Mouse (Mus musculus) midbrain, embryonic 14.5 days (tissue): ENCODE results near the gene Ece1. TPM values are rescaled to one million over a fixed set of nuclear protein-coding genes. Genes with fewer than 3 reads are reported as not detected.

Experiments used
- ATAC-seq: fragments of 200-750 bp; cut with Nextera tagmentation; 2 replicates; pipeline ENCODE4 v1.8.0; 2017; ENCODE audit warnings: moderate number of reproducible peaks, moderate library complexity; ENCODE audit not compliant: low FRiP score, low TSS enrichment
- DNase-seq: peaks from one replicate; pipeline ENCODE4 v3.0.0-alpha.2; 2015
- H3K27ac ChIP-seq: fragments of 300-500 bp; sonication (generic); replicated peaks from 2 replicates; pipeline ENCODE4 v1.5.1; 2014; ENCODE audit warnings: mild to moderate bottlenecking, low read depth, low read length, moderate library complexity
- H3K27me3 ChIP-seq: fragments of 300-500 bp; sonication (generic); 2 replicates; pipeline ENCODE4 v1.6.1; 2014; ENCODE audit warnings: low read length, control low read depth, mixed read lengths; ENCODE audit not compliant: control insufficient read depth, insufficient read depth
- H3K36me3 ChIP-seq: fragments of 300-500 bp; sonication (generic); 2 replicates; pipeline ENCODE4 v1.6.1; 2014; ENCODE audit warnings: low read length, control low read depth; ENCODE audit not compliant: control insufficient read depth, insufficient read depth
- H3K4me1 ChIP-seq: fragments of 300-500 bp; sonication (generic); 2 replicates; pipeline ENCODE4 v1.6.1; 2014; ENCODE audit warnings: mild to moderate bottlenecking, antibody characterized with exemption, low read length, control low read depth; ENCODE audit not compliant: control insufficient read depth, insufficient read depth
- H3K4me2 ChIP-seq: fragments of 300-500 bp; sonication (generic); 2 replicates; pipeline ENCODE4 v1.6.1; 2014; ENCODE audit warnings: mild to moderate bottlenecking, low read length, moderate library complexity
- H3K4me3 ChIP-seq: fragments of 300-500 bp; sonication (generic); replicated peaks from 2 replicates; pipeline ENCODE4 v1.5.1; 2014; ENCODE audit warnings: low read depth, low read length
- H3K9ac ChIP-seq: fragments of 300-500 bp; sonication (generic); replicated peaks from 2 replicates; pipeline ENCODE4 v1.6.1; 2014; ENCODE audit warnings: mild to moderate bottlenecking, low read length, moderate library complexity
- H3K9me3 ChIP-seq: fragments of 300-500 bp; sonication (generic); 2 replicates; pipeline ENCODE4 v1.6.1; 2016; ENCODE audit warnings: low read length, control low read depth, mixed read lengths; ENCODE audit not compliant: control insufficient read depth
- WGBS: fragments of 180-500 bp; shearing (Covaris S2); extraction: QIAGEN DNeasy Blood & Tissue Kit; methylation state at CpG from one replicate; pipeline ENCODE4 v1.1.7; 2014; 5-methylcytosine and 5-hydroxymethylcytosine counted together
- polyA plus RNA-seq: library from polyadenylated mRNA; unstranded; fragments of >200 nt; fragmentation: Nextera tagmentation; extraction: Ambion mirVana; gene quantifications from 2 replicates; pipeline ENCODE4 v1.2.1, GENCODE M21; 2014

Gene Ece1
- polyA plus RNA-seq, 1 experiment from 2014 or later: 18.4 TPM

DNA sequence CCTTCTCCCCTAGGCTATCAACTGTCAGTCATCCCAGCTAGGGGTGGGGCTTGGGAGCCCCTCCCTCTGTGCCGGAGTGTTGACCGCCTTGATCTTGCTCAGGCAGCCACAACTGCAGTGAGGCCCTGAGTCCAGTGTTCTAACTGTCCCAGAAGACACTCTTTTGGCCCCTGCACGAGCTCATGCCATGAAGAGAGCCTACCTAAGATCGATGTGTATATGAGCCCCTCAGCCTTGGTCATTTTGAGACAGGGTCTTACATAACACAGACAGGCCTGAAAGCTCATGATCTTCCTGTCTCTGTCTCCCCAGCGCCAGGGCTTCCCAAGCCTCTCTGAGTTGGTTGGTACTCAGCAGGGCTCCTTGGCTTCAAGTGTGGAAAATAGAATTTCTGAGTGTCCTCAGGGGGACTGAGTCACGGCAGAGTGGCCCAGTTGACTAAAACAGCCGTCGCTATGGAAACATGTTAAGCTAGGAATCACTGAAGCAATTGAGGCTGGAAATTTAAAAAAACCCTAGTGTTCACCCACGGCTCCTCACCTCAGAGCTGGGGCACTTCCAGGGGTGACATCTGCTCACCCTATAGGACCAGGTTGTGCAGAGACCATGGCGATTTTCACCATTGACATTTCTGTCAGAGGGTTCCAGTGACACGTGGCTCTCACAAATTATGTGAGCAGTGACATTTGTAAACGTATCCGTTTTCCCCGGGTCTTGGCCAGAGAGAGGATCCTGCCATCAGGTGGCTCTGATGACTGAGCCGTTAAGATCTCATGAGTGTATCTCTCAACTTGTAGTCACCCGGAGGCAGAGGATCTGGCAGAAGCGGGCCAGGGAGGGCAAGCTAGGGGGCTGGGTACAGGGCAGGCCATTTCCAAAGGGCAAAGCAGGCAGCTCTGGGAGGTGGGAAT is 80.1 kb downstream of the Ece1 start:
- Histone ChIP-seq H3K27me3 (no peaks in the 10 kb centered on the region), H3K9me3 (no peaks in the 10 kb centered on the region), H3K4me3 (no peak overlapping the region), H3K4me1 (peaks cover 18% of the 10 kb centered on the region), H3K9ac (0 out of 2 replicates have a peak overlapping the region, but pooled peaks have one; percentile 6), H3K27ac (peak overlapping the region; percentile 49), H3K36me3 (peaks cover 20% of the 10 kb centered on the region), H3K4me2 (no peak overlapping the region)
- DNase-seq: peak; percentile 68
- 47% methylated on average over 17 of the region's 17 CpGs for WGBS
- ATAC-seq: no peak

DNA sequence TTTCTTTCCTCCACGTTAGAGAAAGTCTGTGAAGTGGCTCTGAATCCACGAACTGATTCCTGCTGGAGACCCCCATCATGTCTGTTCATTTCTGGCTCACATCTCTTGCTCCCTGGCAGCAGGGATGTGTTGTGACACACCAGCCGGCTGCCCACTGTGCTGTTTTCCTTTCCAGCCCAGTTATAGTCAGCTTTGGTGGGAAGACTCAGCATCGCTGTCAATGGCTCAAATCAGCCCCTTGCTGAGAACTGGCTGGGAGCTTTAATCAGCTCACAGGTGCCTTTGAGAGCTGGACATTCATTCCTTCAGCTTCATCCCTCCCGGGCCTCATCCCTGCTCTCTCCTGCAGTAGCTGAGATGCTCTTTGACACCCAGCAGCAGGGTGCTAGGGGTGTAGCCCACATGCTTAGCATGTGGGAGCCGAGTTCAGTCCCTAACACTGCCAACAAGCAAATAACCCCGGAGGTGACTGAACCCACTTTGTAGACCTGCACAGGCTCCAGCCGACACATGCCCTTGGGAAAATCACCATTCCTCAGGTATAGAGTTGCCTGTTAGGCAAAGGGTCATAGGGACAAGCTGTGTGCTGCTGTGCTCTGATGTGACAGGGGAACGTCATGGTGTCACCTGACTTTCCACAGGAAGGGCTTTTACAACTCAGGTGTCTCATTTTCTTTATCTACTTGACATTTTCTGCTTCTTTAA is 80.9 kb downstream of the Ece1 start:
- ATAC-seq: no peak

DNA sequence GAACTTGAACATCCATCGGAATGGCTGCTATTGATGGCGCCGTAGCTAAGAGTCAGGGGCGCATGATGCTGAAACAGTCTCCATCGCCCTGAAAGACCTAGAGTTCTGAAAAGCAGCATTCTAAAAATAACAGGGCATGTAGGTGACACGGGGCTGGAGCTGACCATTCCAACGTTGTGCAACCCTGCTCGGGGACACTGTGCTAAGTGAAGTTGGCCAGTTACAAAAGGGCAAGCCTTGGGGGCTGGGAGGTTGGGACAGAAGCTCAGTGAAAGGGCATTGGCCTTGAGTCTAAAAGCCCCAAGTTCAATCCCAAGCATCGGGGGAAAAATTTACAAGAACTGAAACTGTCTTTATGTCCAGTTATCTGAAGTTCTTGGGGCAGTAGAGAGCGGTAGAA is 81.5 kb downstream of the Ece1 start:
- no peak overlapping the region for H3K27ac ChIP-seq
- no peaks in the 10 kb centered on the region for H3K9me3 ChIP-seq
- no peak overlapping the region for H3K9ac ChIP-seq
- ATAC-seq (no peak), DNase-seq (no peak)
- WGBS: 93% methylated on average over 10 of the region's 10 CpGs
- H3K4me1 ChIP-seq: peaks cover 18% of the 10 kb centered on the region
- no peaks in the 10 kb centered on the region for H3K27me3 ChIP-seq
- H3K4me3 ChIP-seq: no peak overlapping the region
- H3K4me2 ChIP-seq: no peak overlapping the region
- peaks cover 23% of the 10 kb centered on the region for H3K36me3 ChIP-seq

More for the DNA sequence above, 80.9 kb downstream of the Ece1 start:
- H3K9ac ChIP-seq: peak overlapping the region; percentile 6; the same call in 1 of the 2 replicates
- 38% methylated on average over 9 of the region's 9 CpGs for WGBS
- no peak for DNase-seq
- H3K4me3 ChIP-seq: no peak overlapping the region
- H3K9me3 ChIP-seq: no peaks in the 10 kb centered on the region
- no peak overlapping the region for H3K4me2 ChIP-seq
- peaks cover 20% of the 10 kb centered on the region for H3K36me3 ChIP-seq
- H3K27me3 ChIP-seq: no peaks in the 10 kb centered on the region
- peaks cover 18% of the 10 kb centered on the region for H3K4me1 ChIP-seq
- H3K27ac ChIP-seq: peak overlapping the region; percentile 49

DNA sequence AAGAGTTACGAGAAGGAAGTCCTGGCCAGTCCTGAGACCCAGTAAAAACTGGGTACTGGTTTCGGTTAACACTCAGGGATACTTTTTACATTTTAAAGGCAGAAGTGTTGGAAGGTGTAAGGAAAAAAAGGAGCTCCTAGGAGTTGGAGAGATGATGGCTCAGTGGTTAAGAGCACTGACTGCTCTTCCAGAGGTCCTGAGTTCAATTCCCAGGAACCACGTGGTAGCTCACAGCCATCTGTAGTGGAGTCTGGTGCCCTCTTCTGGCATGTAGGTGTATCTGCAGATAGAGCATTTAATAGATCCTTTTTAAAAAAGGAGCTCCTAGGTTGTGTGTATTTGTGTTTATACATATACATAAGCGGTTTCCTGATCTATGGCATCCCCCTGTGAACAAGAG is 83.3 kb downstream of the Ece1 start:
- Histone ChIP-seq H3K9me3 (no peaks in the 10 kb centered on the region), H3K4me2 (no peak overlapping the region), H3K4me3 (no peak overlapping the region), H3K9ac (no peak overlapping the region), H3K27ac (no peak overlapping the region), H3K36me3 (peaks cover 33% of the 10 kb centered on the region), H3K4me1 (peaks cover 13% of the 10 kb centered on the region), H3K27me3 (no peaks in the 10 kb centered on the region)
- DNase-seq (no peak), ATAC-seq (no peak)
- WGBS: 76% methylated on average over 4 of the region's 4 CpGs

DNA sequence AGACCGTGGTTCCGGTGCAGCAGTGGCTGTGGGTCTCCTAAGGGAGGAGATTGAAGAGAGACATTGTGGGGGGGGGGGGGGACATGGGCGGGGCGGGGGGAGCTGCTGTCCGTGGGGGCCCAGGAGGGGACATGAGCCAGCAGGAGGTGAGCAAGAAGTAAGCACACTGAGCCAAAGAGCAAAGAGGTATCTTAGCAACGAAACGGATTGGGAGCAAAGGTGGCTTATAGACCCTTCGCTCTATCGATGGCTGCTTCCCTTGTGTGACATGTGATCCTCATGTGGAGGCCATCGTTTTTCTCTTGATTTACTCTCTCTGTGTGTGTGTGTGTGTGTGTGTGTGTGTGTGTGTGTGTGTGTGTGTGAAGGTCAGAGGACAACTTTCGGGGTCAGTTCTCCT is 84.4 kb downstream of the Ece1 start:
- peaks cover 38% of the 10 kb centered on the region for H3K36me3 ChIP-seq
- no peak overlapping the region for H3K4me2 ChIP-seq
- no peak overlapping the region for H3K4me3 ChIP-seq
- no peak overlapping the region for H3K27ac ChIP-seq
- H3K27me3 ChIP-seq: no peaks in the 10 kb centered on the region
- 73% methylated on average over 9 of the region's 11 CpGs for WGBS
- DNase-seq (no peak), ATAC-seq (no peak)
- no peak overlapping the region for H3K9ac ChIP-seq
- H3K9me3 ChIP-seq: no peaks in the 10 kb centered on the region
- H3K4me1 ChIP-seq: peaks cover 13% of the 10 kb centered on the region

DNA sequence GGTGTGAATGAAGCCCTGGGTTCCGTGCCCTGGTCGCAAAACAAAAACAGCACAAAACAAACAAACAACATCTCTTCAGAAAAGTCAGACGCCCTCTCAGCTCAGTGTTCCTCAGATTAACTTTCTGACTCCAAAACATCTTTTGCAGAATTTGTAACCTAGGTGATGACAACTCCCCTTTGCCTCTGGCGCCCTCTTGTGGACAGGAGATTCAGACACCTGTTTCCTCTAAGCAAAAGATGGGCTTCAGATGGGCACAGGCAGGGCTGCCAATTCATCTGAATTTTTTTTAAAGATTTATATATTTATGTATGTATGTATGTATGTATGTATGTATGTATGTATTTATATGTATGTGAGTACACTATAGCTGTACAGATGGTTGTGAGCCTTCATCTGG is 90.8 kb downstream of the Ece1 start:
- ATAC-seq (no peak), DNase-seq (peak; percentile 94)
- WGBS: 39% methylated on average over 4 of the region's 4 CpGs

DNA sequence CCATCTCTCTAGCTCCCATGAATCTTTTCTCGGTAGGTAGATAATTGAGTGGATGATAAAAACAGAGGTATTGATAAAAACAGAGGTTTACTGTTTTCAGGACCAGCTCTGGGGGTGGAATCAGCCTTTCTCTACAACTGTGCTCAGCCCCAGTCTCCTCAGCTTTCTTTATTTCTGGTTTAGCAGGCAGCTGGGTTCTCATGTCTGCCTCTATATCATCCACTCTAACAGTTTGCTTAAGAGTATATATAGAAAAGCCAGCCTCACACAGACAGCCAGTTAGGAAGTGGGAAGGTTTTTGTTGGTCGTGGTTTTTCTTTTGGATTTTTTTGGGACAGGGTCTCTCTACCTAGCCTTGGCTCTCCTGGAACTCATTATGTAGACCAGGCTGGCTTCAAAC is 92.1 kb downstream of the Ece1 start:
- Histone ChIP-seq H3K4me1 (no peaks in the 10 kb centered on the region), H3K4me2 (no peak overlapping the region), H3K27me3 (no peaks in the 10 kb centered on the region), H3K9me3 (no peaks in the 10 kb centered on the region), H3K27ac (no peak overlapping the region), H3K9ac (no peak overlapping the region), H3K4me3 (no peak overlapping the region), H3K36me3 (peaks cover 55% of the 10 kb centered on the region)
- WGBS: 87% methylated on average over 2 of the region's 2 CpGs
- no peak for ATAC-seq
- no peak for DNase-seq

More for the DNA sequence above, 90.8 kb downstream of the Ece1 start:
- no peaks in the 10 kb centered on the region for H3K27me3 ChIP-seq
- H3K9ac ChIP-seq: no peak overlapping the region
- no peaks in the 10 kb centered on the region for H3K9me3 ChIP-seq
- no peaks in the 10 kb centered on the region for H3K4me1 ChIP-seq
- no peak overlapping the region for H3K27ac ChIP-seq
- H3K36me3 ChIP-seq: peaks cover 54% of the 10 kb centered on the region
- H3K4me3 ChIP-seq: no peak overlapping the region
- no peak overlapping the region for H3K4me2 ChIP-seq

DNA sequence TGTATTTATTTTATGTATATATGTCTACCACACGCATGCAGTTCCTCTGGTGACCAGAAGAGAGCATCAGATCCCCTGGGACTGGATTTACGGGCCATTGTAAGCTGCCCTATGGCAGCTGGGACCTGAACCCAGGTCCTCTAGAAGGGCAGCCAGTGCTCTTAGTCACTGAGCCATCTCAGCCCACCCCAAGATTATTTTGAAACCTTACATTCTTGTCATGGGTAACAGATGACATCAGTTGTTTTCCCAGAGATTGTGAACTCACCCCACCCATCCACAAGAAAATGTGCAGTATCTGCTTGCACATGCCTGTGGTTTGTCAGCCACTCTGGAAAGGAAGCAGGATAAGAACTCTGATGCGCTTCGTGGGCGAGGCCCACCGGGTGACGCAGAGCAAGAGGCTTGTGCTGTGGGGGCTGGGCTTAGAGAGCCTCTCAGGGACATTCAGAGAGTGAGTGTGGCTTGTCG is 92.9 kb downstream of the Ece1 start:
- ATAC-seq: no peak
- Histone ChIP-seq H3K27me3 (no peaks in the 10 kb centered on the region), H3K4me3 (no peak overlapping the region), H3K36me3 (peaks cover 55% of the 10 kb centered on the region), H3K27ac (no peak overlapping the region), H3K4me1 (no peaks in the 10 kb centered on the region), H3K4me2 (no peak overlapping the region), H3K9me3 (0 out of 2 replicates have a peak, but pooled peaks cover 5% of the 10 kb centered on the region), H3K9ac (no peak overlapping the region)
- WGBS: 91% methylated on average over 8 of the region's 8 CpGs
- no peak for DNase-seq
